Mouse (Mus musculus) erythroblast, embryonic 14.5 days (primary cell): ENCODE data around the gene Nsd1. TPM values are rescaled to one million over a fixed set of nuclear protein-coding genes. Genes with fewer than 3 reads are reported as not detected.

Experiments
- H3K27me3 ChIP-seq: 2 replicates; pipeline ENCODE4 v1.6.1; 2012; ENCODE audit warnings: inconsistent platforms; ENCODE audit not compliant: control insufficient read depth
- H3K36me3 ChIP-seq: 2 replicates; pipeline ENCODE4 v1.6.1; 2012; ENCODE audit warnings: mild to moderate bottlenecking, inconsistent platforms; ENCODE audit not compliant: control insufficient read depth
- H3K4me1 ChIP-seq: 2 replicates; pipeline ENCODE4 v1.6.1; 2012; ENCODE audit warnings: inconsistent platforms; ENCODE audit not compliant: control insufficient read depth
- H3K4me3 ChIP-seq: replicated peaks from 2 replicates; pipeline ENCODE3; 2012; ENCODE audit warnings: moderate library complexity, mild to moderate bottlenecking, inconsistent platforms
- H3K9me3 ChIP-seq: 2 replicates; pipeline ENCODE4 v1.6.1; 2012; ENCODE audit warnings: low read length, inconsistent platforms, mixed read lengths; ENCODE audit not compliant: control insufficient read depth
- GATA1 ChIP-seq: IDR thresholded peaks from 2 replicates; pipeline ENCODE4 v1.6.1; 2012; ENCODE audit warnings: low read length, inconsistent platforms, mixed read lengths
- TAL1 ChIP-seq: IDR thresholded peaks from 3 replicates; pipeline ENCODE4 v1.6.1; 2012; ENCODE audit warnings: low read length, inconsistent platforms, mixed read lengths
- polyA plus RNA-seq: library from polyadenylated mRNA; stranded (reverse); fragments of >175 nt; gene quantifications from 2 replicates; pipeline ENCODE4 v1.2.3, GENCODE M21; 2012

The Nsd1 gene
- polyA plus RNA-seq, 1 experiment: 0.20 TPM

- Histone ChIP-seq H3K27me3 (no peaks in the 10 kb centered on the region), H3K36me3 (peaks cover 10% of the 10 kb centered on the region), H3K9me3 (peaks cover 2% of the 10 kb centered on the region), H3K4me3 (no peak overlapping the region), H3K4me1 (peaks cover 47% of the 10 kb centered on the region)
- TF ChIP-seq GATA1: no peak
- TF ChIP-seq TAL1: no peak
These were observed 539 bp upstream of the Nsd1 start for GRCm38 (mm10) chr13:55208837-55209648.

GRCm38 (mm10) chr13:55210193-55210970 lies 800 bp downstream of the Nsd1 start:
- Histone ChIP-seq H3K4me3 (peak overlapping the region; percentile 93), H3K4me1 (peaks cover 58% of the 10 kb centered on the region), H3K36me3 (peaks cover 23% of the 10 kb centered on the region), H3K27me3 (no peaks in the 10 kb centered on the region), H3K9me3 (peaks cover 2% of the 10 kb centered on the region)
- TF ChIP-seq GATA1: no peak
- no peak for TF ChIP-seq TAL1

- no peaks in the 10 kb centered on the region for H3K27me3 ChIP-seq
- H3K9me3 ChIP-seq: peaks cover 2% of the 10 kb centered on the region
- H3K4me3 ChIP-seq: peak overlapping the region; percentile 93
- H3K36me3 ChIP-seq: peaks cover 28% of the 10 kb centered on the region
- peaks cover 63% of the 10 kb centered on the region for H3K4me1 ChIP-seq
- no peak for TF ChIP-seq GATA1
- no peak for TF ChIP-seq TAL1
These were observed 1.3 kb downstream of the Nsd1 start for GRCm38 (mm10) chr13:55210971-55211220.

- Histone ChIP-seq H3K9me3 (peaks cover 2% of the 10 kb centered on the region), H3K27me3 (no peaks in the 10 kb centered on the region), H3K4me3 (peak overlapping the region; percentile 93), H3K4me1 (peaks cover 68% of the 10 kb centered on the region), H3K36me3 (peaks cover 33% of the 10 kb centered on the region)
- TF ChIP-seq TAL1 (no peak), GATA1 (no peak)
These were observed 1.8 kb downstream of the Nsd1 start for GRCm38 (mm10) chr13:55211221-55212010.

DNA sequence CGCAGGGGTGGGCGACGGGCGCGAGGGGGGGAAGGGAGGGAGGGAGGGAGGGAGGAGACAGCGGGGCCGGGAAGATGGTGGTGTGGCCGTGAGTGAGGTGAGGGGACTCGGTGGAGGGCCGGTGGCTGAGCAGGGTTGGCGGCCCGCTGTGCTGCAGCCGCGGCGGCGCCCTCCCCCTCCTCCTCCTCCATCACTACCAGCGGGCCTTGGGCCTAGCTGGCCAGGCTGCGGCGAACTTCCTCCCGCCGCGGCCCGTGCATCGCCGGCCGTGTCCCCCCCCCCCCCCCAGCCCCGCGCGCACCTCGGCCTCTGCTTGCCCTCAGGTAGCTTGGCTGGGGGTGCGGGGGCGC lies 2.4 kb downstream of the Nsd1 start:
- Histone ChIP-seq H3K4me1 (peaks cover 69% of the 10 kb centered on the region), H3K9me3 (peaks cover 2% of the 10 kb centered on the region), H3K4me3 (peak overlapping the region; percentile 93), H3K27me3 (no peaks in the 10 kb centered on the region), H3K36me3 (peaks cover 39% of the 10 kb centered on the region)
- TF ChIP-seq GATA1: no peak
- no peak for TF ChIP-seq TAL1

DNA sequence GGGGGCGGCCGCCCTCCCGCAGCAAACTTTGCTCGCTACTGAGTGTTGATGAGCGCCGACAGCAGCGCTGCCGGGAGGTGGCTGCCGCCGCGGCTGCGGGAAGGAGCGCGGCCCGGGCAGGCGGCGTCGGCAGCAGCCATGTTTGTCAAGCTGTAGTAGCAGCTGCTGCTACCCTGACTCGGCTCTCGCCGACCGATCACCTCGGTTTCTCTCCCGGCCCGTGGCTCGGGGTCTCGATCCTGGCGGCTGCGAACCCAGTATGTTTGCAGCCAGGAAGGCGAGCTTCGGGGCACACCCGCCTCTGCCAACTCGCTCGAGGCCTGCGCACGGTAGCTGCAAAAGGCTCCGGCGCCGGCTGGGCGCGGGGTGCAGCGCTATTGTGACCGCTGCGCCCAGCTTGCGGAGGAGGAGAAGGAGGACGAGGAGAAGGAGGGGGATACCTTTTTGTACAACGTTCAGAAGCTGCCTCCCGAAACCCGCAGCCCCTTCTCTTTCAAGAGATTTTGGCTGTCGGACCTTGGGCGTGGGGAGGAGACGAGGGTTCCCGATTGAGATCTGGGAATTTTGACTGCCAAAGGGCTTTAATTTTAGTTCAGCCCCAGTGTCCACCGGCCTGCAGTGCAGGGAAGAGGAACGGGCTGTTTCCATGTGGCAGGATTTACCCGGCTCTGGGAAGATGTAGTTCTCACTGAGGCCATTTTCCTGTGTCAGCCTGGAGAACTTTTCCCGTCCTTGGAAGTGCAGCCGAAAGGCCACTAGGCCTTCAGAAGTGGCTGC lies 3.0 kb downstream of the Nsd1 start:
- H3K36me3 ChIP-seq: peaks cover 45% of the 10 kb centered on the region
- H3K27me3 ChIP-seq: no peaks in the 10 kb centered on the region
- H3K9me3 ChIP-seq: peaks cover 2% of the 10 kb centered on the region
- TF ChIP-seq TAL1: no peak
- TF ChIP-seq GATA1: no peak
- H3K4me1 ChIP-seq: peaks cover 70% of the 10 kb centered on the region
- H3K4me3 ChIP-seq: peak overlapping the region; percentile 93

GRCm38 (mm10) chr13:55213138-55213806 lies 3.7 kb downstream of the Nsd1 start:
- TF ChIP-seq TAL1: no peak
- Histone ChIP-seq H3K4me1 (peaks cover 75% of the 10 kb centered on the region), H3K36me3 (peaks cover 52% of the 10 kb centered on the region), H3K27me3 (no peaks in the 10 kb centered on the region), H3K4me3 (peak overlapping the region; percentile 93), H3K9me3 (peaks cover 2% of the 10 kb centered on the region)

- no peaks in the 10 kb centered on the region for H3K27me3 ChIP-seq
These were observed 14.8 kb downstream of the Nsd1 start for GRCm38 (mm10) chr13:55224364-55224763.

More at GRCm38 (mm10) chr13:55224364-55224763, 14.8 kb downstream of the Nsd1 start:
- H3K36me3 ChIP-seq: peaks cover 89% of the 10 kb centered on the region
- H3K4me1 ChIP-seq: no peaks in the 10 kb centered on the region; the same call in 1 of the 2 replicates
- no peaks in the 10 kb centered on the region for H3K9me3 ChIP-seq
- TF ChIP-seq TAL1 (no peak), GATA1 (no peak)
- H3K4me3 ChIP-seq: no peak overlapping the region
